Mouse (Mus musculus) layer of hippocampus, postnatal 14 days (tissue): ENCODE results near the gene Zw10. TPM values are rescaled to one million over a fixed set of nuclear protein-coding genes. Genes with fewer than 3 reads are reported as not detected.

Source experiments
- total RNA-seq, 2 experiments: library from RNA; stranded (reverse); gene quantifications; 2 replicates each; pipeline ENCODE4 v1.2.3; 2021

The Zw10 gene
- total RNA-seq, 2 experiments from 2014 or later = 15.0 to 15.9 TPM

Other genes starting within 250 kb of the Zw10 start
- 10 to 100 TPM; 85.9 to 92.1 TPM for gene Zbtb16, start 219.4 kb upstream of the Zw10 start, total RNA-seq
- gene Htr3a, start 144.5 kb upstream of the Zw10 start, total RNA-seq = 10 to 100 TPM; 10.8 to 13.4 TPM
- not detected for gene Htr3b, start 90.6 kb upstream of the Zw10 start, total RNA-seq
- gene Usp28, start 70.2 kb upstream of the Zw10 start, total RNA-seq = 10 to 100 TPM; 40.3 to 45.5 TPM
- 1 to 10 TPM in 1 of 2 experiments, under 1 TPM in 1; 0.65 to 1.3 TPM for gene Tmprss5, start 25.6 kb downstream of the Zw10 start, total RNA-seq
- gene Gm4894, start 194.9 kb downstream of the Zw10 start, total RNA-seq = not detected